Mouse (Mus musculus) embryonic fibroblast, embryonic 13.5 days (primary cell): ENCODE measurements at regions not wholly inside any gene's neighbourhood (a gene's known extent, or its start where the extent isn't known, plus 50 kb on each side); places are given as distances from the start of the nearest gene placed in this dataset.

ENCODE experiments used
- H3K27ac ChIP-seq: 2 replicates; pipeline ENCODE4 v1.5.1; 2012; ENCODE audit warnings: low read length, control low read depth, inconsistent platforms; ENCODE audit not compliant: insufficient read depth
- H3K4me1 ChIP-seq: 2 replicates; pipeline ENCODE4 v1.6.1; 2011; ENCODE audit warnings: low read length; ENCODE audit not compliant: control insufficient read depth, insufficient read depth
- H3K4me3 ChIP-seq: 2 replicates; pipeline ENCODE4 v1.5.1; 2011; ENCODE audit warnings: mild to moderate bottlenecking, control low read depth, low read length; ENCODE audit not compliant: insufficient read depth
- CTCF ChIP-seq: IDR thresholded peaks from 2 replicates; pipeline ENCODE4 v1.5.1; 2011; ENCODE audit warnings: mild to moderate bottlenecking, control low read depth, low read length, moderate library complexity, borderline replicate concordance; ENCODE audit not compliant: insufficient read depth
- POLR2A ChIP-seq: IDR thresholded peaks from 2 replicates; pipeline ENCODE4 v1.6.1; 2011; ENCODE audit warnings: low read depth, mild to moderate bottlenecking, control low read depth, low read length, moderate library complexity

GRCm38 (mm10) chr4:17160500-17160899, 2444.8 kb upstream of the Gm12353 start:
- Histone ChIP-seq H3K4me1 (no peaks in the 10 kb centered on the region), H3K27ac (no peak overlapping the region), H3K4me3 (no peak overlapping the region)
- TF ChIP-seq POLR2A (no peak), CTCF (no peak)

- H3K4me3 ChIP-seq, result no peak overlapping the region
- no peaks in the 10 kb centered on the region for H3K4me1 ChIP-seq
- H3K27ac ChIP-seq, result peak overlapping the region; percentile 89
- no peak for TF ChIP-seq POLR2A
- TF ChIP-seq CTCF, result no peak
These were observed 2441.7 kb upstream of the Gm12353 start for GRCm38 (mm10) chr4:17163581-17163980.

GRCm38 (mm10) chr4:17208746-17209145, 2396.5 kb upstream of the Gm12353 start:
- TF ChIP-seq POLR2A (no peak), CTCF (no peak)
- no peaks in the 10 kb centered on the region for H3K4me1 ChIP-seq
- H3K4me3 ChIP-seq, result no peak overlapping the region

GRCm38 (mm10) chr4:17239853-17240252, 2365.4 kb upstream of the Gm12353 start:
- TF ChIP-seq CTCF (no peak), POLR2A (no peak)
- H3K4me1 ChIP-seq, result no peaks in the 10 kb centered on the region
- H3K4me3 ChIP-seq, result no peak overlapping the region
- H3K27ac ChIP-seq, result no peak overlapping the region

More at GRCm38 (mm10) chr4:17208746-17209145, 2396.5 kb upstream of the Gm12353 start:
- H3K27ac ChIP-seq, result no peak overlapping the region

- Histone ChIP-seq H3K4me3 (no peak overlapping the region), H3K27ac (no peak overlapping the region), H3K4me1 (no peaks in the 10 kb centered on the region)
- TF ChIP-seq POLR2A, result no peak
- TF ChIP-seq CTCF, result no peak
These were observed 2364.9 kb upstream of the Gm12353 start for GRCm38 (mm10) chr4:17240314-17240713.

GRCm38 (mm10) chr4:17259143-17259542, 2346.1 kb upstream of the Gm12353 start:
- TF ChIP-seq POLR2A, result no peak
- TF ChIP-seq CTCF, result no peak
- Histone ChIP-seq H3K4me3 (no peak overlapping the region), H3K27ac (no peak overlapping the region), H3K4me1 (no peaks in the 10 kb centered on the region)

GRCm38 (mm10) chr4:17261704-17262103, 2343.5 kb upstream of the Gm12353 start:
- Histone ChIP-seq H3K27ac (no peak overlapping the region), H3K4me3 (no peak overlapping the region), H3K4me1 (no peaks in the 10 kb centered on the region)
- TF ChIP-seq POLR2A (no peak), CTCF (no peak)

GRCm38 (mm10) chr4:17299131-17299530, 2306.1 kb upstream of the Gm12353 start:
- no peak overlapping the region for H3K27ac ChIP-seq
- TF ChIP-seq POLR2A (no peak), CTCF (no peak)
- H3K4me3 ChIP-seq, result no peak overlapping the region
- no peaks in the 10 kb centered on the region for H3K4me1 ChIP-seq

GRCm38 (mm10) chr4:17319061-17319460, 2286.2 kb upstream of the Gm12353 start:
- Histone ChIP-seq H3K4me1 (no peaks in the 10 kb centered on the region), H3K4me3 (no peak overlapping the region), H3K27ac (no peak overlapping the region)
- TF ChIP-seq CTCF (no peak), POLR2A (no peak)

- TF ChIP-seq POLR2A (no peak), CTCF (no peak)
- no peak overlapping the region for H3K4me3 ChIP-seq
- H3K4me1 ChIP-seq, result no peaks in the 10 kb centered on the region
- no peak overlapping the region for H3K27ac ChIP-seq
These were observed 2257.2 kb upstream of the Gm12353 start for GRCm38 (mm10) chr4:17348026-17348425.

GRCm38 (mm10) chr4:17360796-17361195, 2244.5 kb upstream of the Gm12353 start:
- TF ChIP-seq POLR2A (no peak), CTCF (no peak)
- Histone ChIP-seq H3K4me1 (no peaks in the 10 kb centered on the region), H3K4me3 (no peak overlapping the region), H3K27ac (no peak overlapping the region)
